Mouse (Mus musculus): Measurements from ENCODE around the gene Arl6ip6.

GRCm38 (mm10) chr2:53199203-53199602, 7.7 kb downstream of the Arl6ip6 start:
- TF ChIP-seq CTCF (IDR thresholded peaks at IDR 0.05; ENCODE audit: low read depth) (no peak), EP300 (IDR thresholded peaks at IDR 0.05; ENCODE audit: low read depth) (no peak)
